In the genomic region with DNA sequence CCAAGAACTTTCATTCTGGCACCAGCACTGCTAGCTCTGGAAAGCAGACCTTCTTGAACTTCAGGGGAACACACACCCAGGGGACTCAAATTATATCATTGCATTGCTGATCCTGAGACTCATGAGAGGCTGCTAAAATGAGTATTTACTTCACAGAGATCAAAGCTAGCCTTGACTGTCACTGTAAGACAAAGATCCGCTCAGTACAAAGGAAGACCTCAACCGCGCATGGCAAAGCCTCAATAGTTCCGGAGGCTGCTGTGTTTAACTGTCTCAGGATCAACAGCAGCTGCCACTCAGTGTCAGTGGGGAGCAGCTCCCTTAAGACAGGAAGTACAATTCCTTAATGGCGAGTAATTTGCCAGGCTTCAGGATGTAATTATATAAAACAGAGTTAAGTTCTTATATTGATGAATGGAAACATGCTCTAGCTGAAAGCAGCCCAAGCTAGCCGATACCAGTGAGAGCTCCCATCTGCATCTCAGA, we compare ENCODE assay signal across 11 mouse cellular contexts.
DNase-seq lines count a peak whose midpoint lies in the region; ATAC-seq and TF ChIP-seq lines count a peak whose summit lies in the region.
"Had no signal": no experiment of that assay in that cellular context is flagged by ENCODE, and none has a peak within 500 bp of the region (broad histone marks: within the 10 kb centered on the region; RNA-seq: fewer than 3 reads in every experiment).

No protein-coding gene starts in this region.

- H3K27me3 ChIP-seq in stomach, embryonic 15.5 days (replicated peaks), result no peaks in the 10 kb centered on the region
- no peaks in the 10 kb centered on the region for H3K27me3 ChIP-seq in stomach, postnatal 0 days (ENCODE audit: control insufficient read depth, insufficient read depth, low read length)
- H3K27me3 ChIP-seq in forebrain, embryonic 10.5 days (ENCODE audit: poor library complexity, severe bottlenecking), result no peaks in the 10 kb centered on the region
- H3K27me3 ChIP-seq: Patski had no signal

- no peak for TF ChIP-seq CTCF in stomach, postnatal 0 days (IDR thresholded peaks at IDR 0.05; ENCODE audit: low read depth)

- WGBS in stomach, embryonic 15.5 days, result 30% methylated on average over 6 of the region's 6 CpGs
- WGBS in stomach, postnatal 0 days, result 51% methylated on average over 6 of the region's 6 CpGs
- WGBS in forebrain, embryonic 10.5 days, result 30% methylated on average over 6 of the region's 6 CpGs

- H3K4me2 ChIP-seq in stomach, embryonic 15.5 days, result no peak overlapping the region
- no peak overlapping the region for H3K4me2 ChIP-seq in stomach, postnatal 0 days (replicated peaks; ENCODE audit: low read depth)

- no peak overlapping the region for H3K9ac ChIP-seq in stomach, embryonic 15.5 days
- no peak overlapping the region for H3K9ac ChIP-seq in stomach, postnatal 0 days (ENCODE audit: low read length)

- H3K4me1 ChIP-seq in stomach, embryonic 15.5 days, result peaks cover 4% of the 10 kb centered on the region; the same call in 1 of the 2 replicates
- no peaks in the 10 kb centered on the region for H3K4me1 ChIP-seq in stomach, postnatal 0 days (replicated peaks; ENCODE audit: control insufficient read depth, insufficient read depth)
- H3K4me1 ChIP-seq in forebrain, embryonic 10.5 days, result peaks cover 30% of the 10 kb centered on the region

- 0 out of 2 replicates have a peak overlapping the region, but pooled peaks have one; percentile 21 for H3K27ac ChIP-seq in stomach, embryonic 15.5 days
- no peak overlapping the region for H3K27ac ChIP-seq in stomach, postnatal 0 days (replicated peaks)
- peak overlapping the region; percentile 36; the same call in 1 of the 2 replicates for H3K27ac ChIP-seq in forebrain, embryonic 10.5 days

- DNase-seq in stomach, postnatal 0 days (ENCODE audit: low spot score), result no peak
- DNase-seq in forebrain, embryonic 10.5 days (ENCODE audit: extremely low spot score, low spot score), result peak; percentile 26
- DNase-seq in lung, postnatal 14 days, result peak; percentile 12
- DNase-seq in thymus, postnatal 36 days, result peak; percentile 11 to 14
- no peak for DNase-seq in frontal cortex, adult 2 months (ENCODE audit: extremely low spot score in 1 of 2, low spot score in 1 of 2)
- no peak for DNase-seq in layer of hippocampus, postnatal 14 days (ENCODE audit: low spot score in 2 of 2)
- no peak for DNase-seq in kidney, adult 18-20 months
- DNase-seq: cerebellum, postnatal 36 days; kidney, postnatal 36 days had no signal

- ATAC-seq in stomach, embryonic 15.5 days (ENCODE audit: insufficient read depth, low FRiP score, low read depth), result 0 out of 2 replicates have a peak, but pooled peaks have one; percentile 22
- no peak for ATAC-seq in stomach, postnatal 0 days (ENCODE audit: low FRiP score, low TSS enrichment)
- ATAC-seq: Patski had no signal

- TF ChIP-seq EP300 in stomach, postnatal 0 days (optimal IDR thresholded peaks at IDR 0.05), result no peak

- H3K4me3 ChIP-seq in stomach, embryonic 15.5 days (replicated peaks), result no peak overlapping the region
- no peak overlapping the region for H3K4me3 ChIP-seq in stomach, postnatal 0 days (ENCODE audit: low read depth, low read length)
- no peak overlapping the region for H3K4me3 ChIP-seq in forebrain, embryonic 10.5 days

- H3K36me3 ChIP-seq in stomach, embryonic 15.5 days, result 0 out of 2 replicates have a peak, but pooled peaks cover 3% of the 10 kb centered on the region
- no peaks in the 10 kb centered on the region for H3K36me3 ChIP-seq in stomach, postnatal 0 days (ENCODE audit: control insufficient read depth, insufficient read depth, low read length)
- peaks cover 22% of the 10 kb centered on the region for H3K36me3 ChIP-seq in forebrain, embryonic 10.5 days (replicated peaks)

- no peaks in the 10 kb centered on the region for H3K9me3 ChIP-seq in stomach, embryonic 15.5 days
- H3K9me3 ChIP-seq in stomach, postnatal 0 days (ENCODE audit: control insufficient read depth, low read length), result no peaks in the 10 kb centered on the region
- H3K9me3 ChIP-seq in forebrain, embryonic 10.5 days, result no peaks in the 10 kb centered on the region

Comparison
In these comparisons a context has a peak if more than half of its experiments do, and no peak if none do; other contexts are left out.
1. DNase-seq: peak in forebrain, embryonic 10.5 days (single experiment), lung, postnatal 14 days (single experiment) and thymus, postnatal 36 days (2 of 2); none in stomach, postnatal 0 days (single experiment), frontal cortex, adult 2 months (0 of 2), layer of hippocampus, postnatal 14 days (0 of 2) and kidney, adult 18-20 months (single experiment).